Mouse (Mus musculus) hindbrain, postnatal 0 days (tissue): Measurements from ENCODE around the gene Dnase1. TPM values are rescaled to one million over a fixed set of nuclear protein-coding genes. Genes with fewer than 3 reads are reported as not detected.

ENCODE experiments used
- ATAC-seq: fragments of 200-750 bp; cut with Nextera tagmentation; 2 replicates; pipeline ENCODE4 v1.8.0; 2017; ENCODE audit warnings: mild to moderate bottlenecking, moderate TSS enrichment, moderate library complexity
- DNase-seq: peaks from one replicate; pipeline ENCODE4 v3.0.0-alpha.2; 2015; ENCODE audit warnings: low spot score
- H3K27ac ChIP-seq: fragments of 300-500 bp; sonication (generic); 2 replicates; pipeline ENCODE4 v1.5.1; 2014; ENCODE audit warnings: mild to moderate bottlenecking
- H3K27me3 ChIP-seq: fragments of 300-500 bp; sonication (generic); 2 replicates; pipeline ENCODE4 v1.6.1; 2014; ENCODE audit warnings: low read length, mixed read lengths; ENCODE audit not compliant: insufficient read depth
- H3K36me3 ChIP-seq: fragments of 300-500 bp; sonication (generic); 2 replicates; pipeline ENCODE4 v1.6.1; 2014; ENCODE audit warnings: low read length, mixed read lengths; ENCODE audit not compliant: insufficient read depth
- H3K4me1 ChIP-seq: fragments of 300-500 bp; sonication (generic); 2 replicates; pipeline ENCODE4 v1.6.1; 2014; ENCODE audit warnings: antibody characterized with exemption, low read length, mixed read lengths; ENCODE audit not compliant: insufficient read depth
- H3K4me2 ChIP-seq: fragments of 300-500 bp; sonication (generic); 2 replicates; pipeline ENCODE4 v1.6.1; 2014; ENCODE audit warnings: low read depth, mild to moderate bottlenecking, low read length, moderate library complexity, mixed read lengths
- H3K4me3 ChIP-seq: fragments of 300-500 bp; sonication (generic); 2 replicates; pipeline ENCODE4 v1.5.1; 2014; ENCODE audit warnings: low read length
- H3K9ac ChIP-seq: fragments of 300-500 bp; sonication (generic); replicated peaks from 2 replicates; pipeline ENCODE4 v1.6.1; 2014; ENCODE audit warnings: mild to moderate bottlenecking, low read length, moderate library complexity, mixed read lengths
- H3K9me3 ChIP-seq: fragments of 300-500 bp; sonication (generic); 2 replicates; pipeline ENCODE4 v1.6.1; 2016; ENCODE audit warnings: low read length, mixed read lengths
- CTCF ChIP-seq: IDR thresholded peaks from 2 replicates; pipeline ENCODE4 v1.5.1; 2016; ENCODE audit warnings: antibody characterized with exemption, control low read depth, low read depth
- WGBS: fragments of 180-500 bp; shearing (Covaris S2); extraction: QIAGEN DNeasy Blood & Tissue Kit; methylation state at CpG from one replicate; pipeline ENCODE4 v1.1.7; 2014; 5-methylcytosine and 5-hydroxymethylcytosine counted together
- polyA plus RNA-seq: library from polyadenylated mRNA; unstranded; fragments of >200 nt; fragmentation: Nextera tagmentation; extraction: Ambion mirVana; gene quantifications from 2 replicates; pipeline ENCODE4 v1.2.1, GENCODE M21; 2015
- total RNA-seq: library from RNA; depleted of rRNA; stranded (reverse); fragments of >200 nt; gene quantifications from 2 replicates; pipeline ENCODE4 v1.2.3, GENCODE M21; 2014

Gene Dnase1
- total and polyA plus RNA-seq, 2 experiments from 2014 or later: 0.31 to 2.0 TPM

GRCm38 (mm10) chr16:4045524-4045923 lies 8.8 kb downstream of the Dnase1 start:
- Histone ChIP-seq H3K27me3 (no peaks in the 10 kb centered on the region), H3K36me3 (peaks cover 30% of the 10 kb centered on the region), H3K4me1 (no peaks in the 10 kb centered on the region), H3K27ac (no peak overlapping the region), H3K4me3 (no peak overlapping the region), H3K9ac (no peak overlapping the region), H3K4me2 (no peak overlapping the region), H3K9me3 (no peaks in the 10 kb centered on the region)
- WGBS: 72% methylated on average over 4 of the region's 4 CpGs
- TF ChIP-seq CTCF: no peak; the same call in 1 of the 2 replicates
- ATAC-seq (no peak), DNase-seq (peak; percentile 7)

DNA sequence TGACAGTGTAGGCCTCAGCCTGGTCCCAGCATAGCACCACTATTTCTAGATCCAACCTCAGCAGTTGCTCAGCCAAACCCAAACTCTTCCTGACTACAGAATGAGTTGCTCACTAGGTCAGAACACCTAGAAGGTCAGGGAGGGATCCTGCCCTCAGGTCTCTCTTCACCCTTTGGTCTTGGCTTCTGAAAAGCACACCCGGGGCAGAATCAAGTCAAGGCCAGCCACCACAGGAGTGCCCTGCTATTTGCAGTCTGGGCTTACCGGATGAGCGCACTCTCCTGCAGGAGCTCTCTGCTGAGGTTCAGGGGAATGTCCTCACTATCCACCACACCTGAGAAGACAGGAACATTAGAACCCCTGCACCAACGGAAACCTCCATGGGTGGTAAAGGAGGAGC lies 15.9 kb downstream of the Dnase1 start:
- no peak for TF ChIP-seq CTCF
- Histone ChIP-seq H3K4me3 (no peak overlapping the region), H3K27me3 (no peaks in the 10 kb centered on the region), H3K9ac (no peak overlapping the region), H3K36me3 (peaks cover 64% of the 10 kb centered on the region), H3K27ac (no peak overlapping the region), H3K4me1 (no peaks in the 10 kb centered on the region), H3K4me2 (no peak overlapping the region), H3K9me3 (no peaks in the 10 kb centered on the region)
- ATAC-seq (no peak), DNase-seq (no peak)
- 94% methylated on average over 4 of the region's 4 CpGs for WGBS

DNA sequence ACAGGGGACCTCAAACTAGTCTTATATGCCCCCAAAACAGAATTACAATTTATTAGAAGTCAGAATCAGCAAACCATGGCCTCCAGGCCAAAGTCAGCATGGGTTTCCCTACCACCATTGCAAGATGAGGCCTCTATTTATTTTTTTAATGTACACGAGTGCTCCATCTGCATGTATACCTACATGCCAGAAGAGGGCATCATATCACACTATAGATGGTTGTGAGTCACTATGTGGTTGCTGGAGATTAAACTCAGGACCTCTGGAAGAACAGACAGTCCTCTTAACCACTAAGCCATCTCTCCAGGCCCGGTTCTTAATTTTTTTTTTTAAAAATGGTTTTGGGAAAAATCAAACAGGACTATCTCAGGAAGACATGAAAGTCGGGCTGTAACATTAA lies 17.1 kb downstream of the Dnase1 start:
- Histone ChIP-seq H3K27me3 (no peaks in the 10 kb centered on the region), H3K9ac (no peak overlapping the region), H3K4me3 (no peak overlapping the region), H3K4me1 (no peaks in the 10 kb centered on the region), H3K4me2 (no peak overlapping the region), H3K9me3 (no peaks in the 10 kb centered on the region), H3K27ac (no peak overlapping the region), H3K36me3 (peaks cover 56% of the 10 kb centered on the region)
- 82% methylated on average over 3 of the region's 3 CpGs for WGBS
- no peak for TF ChIP-seq CTCF
- DNase-seq (no peak), ATAC-seq (no peak)

DNA sequence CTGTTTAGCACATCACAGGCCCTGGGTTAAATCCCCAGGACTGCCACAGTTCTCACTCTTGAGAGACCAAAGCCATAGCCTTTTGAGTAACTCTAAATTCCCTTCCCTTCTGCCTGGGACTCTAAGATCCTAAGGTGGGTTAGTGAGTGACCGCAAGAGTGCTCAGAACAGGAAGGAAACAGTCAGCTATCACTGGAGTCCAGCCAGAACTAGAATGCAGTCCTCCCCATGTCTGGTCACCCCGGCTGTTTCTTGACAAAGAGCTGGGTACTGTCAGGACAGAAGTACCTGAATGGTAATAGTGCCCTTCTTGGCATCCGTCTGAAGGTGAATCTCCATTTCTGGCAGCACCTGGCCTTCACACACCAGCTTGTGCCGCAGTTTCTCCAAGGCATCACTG lies 28.2 kb downstream of the Dnase1 start:
- DNase-seq (no peak), ATAC-seq (no peak)
- Histone ChIP-seq H3K4me3 (no peak overlapping the region), H3K27ac (no peak overlapping the region), H3K4me1 (no peaks in the 10 kb centered on the region), H3K27me3 (no peaks in the 10 kb centered on the region), H3K36me3 (peaks cover 66% of the 10 kb centered on the region), H3K9ac (no peak overlapping the region), H3K9me3 (no peaks in the 10 kb centered on the region), H3K4me2 (no peak overlapping the region)
- no peak for TF ChIP-seq CTCF
- 94% methylated on average over 4 of the region's 4 CpGs for WGBS

GRCm38 (mm10) chr16:4068588-4068987 lies 31.8 kb downstream of the Dnase1 start:
- peak; percentile 79 for TF ChIP-seq CTCF
- Histone ChIP-seq H3K9me3 (no peaks in the 10 kb centered on the region), H3K4me1 (no peaks in the 10 kb centered on the region), H3K9ac (no peak overlapping the region), H3K27ac (no peak overlapping the region), H3K4me3 (no peak overlapping the region), H3K27me3 (no peaks in the 10 kb centered on the region), H3K4me2 (no peak overlapping the region), H3K36me3 (peaks cover 36% of the 10 kb centered on the region)
- 57% methylated on average over 8 of the region's 8 CpGs for WGBS
- peak; percentile 59 for DNase-seq
- peak; percentile 62 for ATAC-seq

- no peak overlapping the region for H3K9ac ChIP-seq
- 76% methylated on average over 6 of the region's 6 CpGs for WGBS
- no peak for DNase-seq
Observed at GRCm38 (mm10) chr16:4074297-4074696, 37.6 kb downstream of the Dnase1 start.

DNA sequence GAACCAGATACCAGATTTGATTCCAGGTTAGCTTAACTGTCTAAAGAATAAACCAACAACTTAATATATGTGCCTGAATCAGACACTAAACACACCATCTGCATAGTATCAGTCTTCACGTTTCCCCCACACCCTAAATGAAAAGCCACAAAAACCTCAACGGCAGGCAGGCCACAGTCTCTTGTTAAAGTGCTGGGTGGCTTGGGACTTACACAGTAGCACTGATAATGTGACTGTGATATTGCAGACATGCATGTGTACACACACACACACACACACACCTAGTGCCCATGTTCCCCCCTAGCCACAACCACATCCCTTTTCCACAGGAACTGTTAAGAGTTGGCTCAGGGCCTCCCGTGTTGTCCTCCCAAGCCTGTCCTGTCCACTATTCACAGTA lies 38.1 kb downstream of the Dnase1 start:
- Histone ChIP-seq H3K36me3 (no peaks in the 10 kb centered on the region), H3K27ac (no peak overlapping the region), H3K4me1 (peaks cover 3% of the 10 kb centered on the region; the same call in 1 of the 2 replicates), H3K9me3 (no peaks in the 10 kb centered on the region), H3K4me2 (no peak overlapping the region), H3K27me3 (no peaks in the 10 kb centered on the region), H3K9ac (no peak overlapping the region), H3K4me3 (no peak overlapping the region)
- ATAC-seq (no peak), DNase-seq (no peak)
- 86% methylated on average over 3 of the region's 3 CpGs for WGBS
- TF ChIP-seq CTCF: no peak

More at GRCm38 (mm10) chr16:4074297-4074696, 37.6 kb downstream of the Dnase1 start:
- Histone ChIP-seq H3K4me1 (peaks cover 3% of the 10 kb centered on the region; the same call in 1 of the 2 replicates), H3K4me2 (no peak overlapping the region), H3K36me3 (no peaks in the 10 kb centered on the region), H3K4me3 (no peak overlapping the region), H3K27ac (no peak overlapping the region), H3K27me3 (no peaks in the 10 kb centered on the region), H3K9me3 (no peaks in the 10 kb centered on the region)
- no peak for ATAC-seq
- TF ChIP-seq CTCF: peak; percentile 39
